Mouse (Mus musculus) telencephalon, adult 2 months (tissue): ENCODE data around the gene Nfic.

ENCODE experiments used
- DNase-seq: peaks from one replicate; pipeline ENCODE4 v3.0.0-alpha.2; 2011; ENCODE audit warnings: low read depth, low spot score

Gene Nfic

DNA sequence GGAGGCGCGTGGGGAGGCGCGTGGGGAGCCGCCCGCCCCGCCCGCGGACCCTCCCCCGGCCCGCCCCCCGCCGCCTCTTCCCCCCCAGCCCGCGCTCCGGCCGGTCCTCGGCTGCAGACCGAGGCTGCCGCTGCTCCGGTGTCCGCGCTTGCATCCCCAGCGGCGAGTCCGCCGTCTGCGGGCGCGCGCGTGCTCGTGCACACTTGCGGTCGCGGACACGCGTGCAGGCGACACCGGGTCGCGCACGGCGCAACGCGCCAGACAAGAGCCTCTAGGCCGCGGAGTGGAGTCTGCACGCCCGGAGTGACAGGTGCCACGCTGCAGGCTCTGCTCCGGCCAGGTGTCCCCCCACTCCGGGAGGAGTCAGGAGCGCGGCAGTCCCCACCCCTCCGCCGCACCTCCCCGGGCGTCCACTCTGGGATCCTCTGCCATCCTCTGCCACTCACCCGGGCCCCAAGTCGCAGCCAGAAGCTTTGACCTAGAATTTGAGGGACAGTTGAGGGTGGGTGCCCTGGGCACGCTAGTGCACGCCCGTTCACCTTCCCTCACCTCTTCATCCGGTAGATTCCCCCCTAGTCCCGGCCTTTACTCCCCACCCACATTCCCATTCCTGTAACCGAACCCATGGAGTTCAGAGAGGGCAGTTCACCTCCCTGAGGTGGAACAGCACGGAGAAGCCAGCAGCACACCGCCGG is 24.5 kb downstream of the Nfic start:
- no peak for DNase-seq

DNA sequence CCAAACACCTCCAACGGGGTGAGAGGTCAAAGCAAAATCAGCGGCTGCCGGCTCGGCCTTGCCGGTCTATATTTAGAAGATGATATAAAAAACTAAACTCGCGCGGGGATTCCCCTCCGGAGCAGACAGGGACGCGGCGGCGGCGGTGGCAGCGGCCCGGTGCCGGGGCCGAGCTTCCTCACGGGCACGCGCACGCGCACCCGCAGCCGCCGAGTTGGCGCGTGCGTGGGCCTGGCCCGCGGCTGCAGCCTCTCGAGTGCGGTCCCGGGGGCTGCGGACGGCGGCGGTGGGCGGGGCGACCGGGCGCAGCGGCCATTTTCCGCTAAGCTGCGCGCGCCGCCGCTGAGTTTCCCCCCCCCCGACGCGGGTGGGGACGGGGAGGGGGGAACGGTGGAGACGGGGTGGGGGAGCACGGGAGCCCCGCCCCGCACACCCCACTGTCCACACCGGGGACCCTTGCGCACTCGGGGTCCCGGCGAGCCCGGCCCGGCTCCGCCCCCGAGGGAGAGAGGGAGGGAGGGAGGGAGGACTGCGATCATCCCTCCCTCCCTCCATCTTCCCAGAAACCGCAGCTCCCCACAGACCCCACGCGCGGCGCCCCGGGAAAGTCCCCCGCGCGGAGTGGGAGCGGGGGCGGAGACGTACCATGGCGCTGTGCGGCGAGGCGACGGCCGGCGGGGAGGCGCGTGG is 25.1 kb downstream of the Nfic start:
- DNase-seq = no peak

DNA sequence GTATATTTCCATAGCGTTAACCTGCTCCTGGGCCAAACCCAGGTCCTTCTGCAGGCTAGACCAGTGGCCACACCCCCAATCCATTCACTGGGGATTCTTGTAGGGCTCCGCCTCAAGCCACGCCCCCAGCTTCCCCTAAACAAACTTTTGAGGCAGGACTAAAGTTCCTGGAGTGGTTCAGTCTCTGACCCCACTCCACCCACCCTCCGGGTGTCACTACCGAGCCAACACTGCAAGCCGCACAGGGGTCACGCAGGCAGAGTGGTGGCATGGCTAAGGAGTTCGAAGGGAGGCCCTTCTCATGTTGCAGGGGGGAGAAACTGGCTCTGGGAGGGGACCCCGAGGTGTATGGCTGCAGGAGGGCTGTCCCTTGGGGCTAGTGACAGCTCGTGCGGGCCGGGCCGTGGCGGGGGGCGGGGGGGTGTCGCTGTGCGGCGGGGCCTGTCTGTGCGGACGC is 25.8 kb downstream of the Nfic start:
- no peak for DNase-seq

DNA sequence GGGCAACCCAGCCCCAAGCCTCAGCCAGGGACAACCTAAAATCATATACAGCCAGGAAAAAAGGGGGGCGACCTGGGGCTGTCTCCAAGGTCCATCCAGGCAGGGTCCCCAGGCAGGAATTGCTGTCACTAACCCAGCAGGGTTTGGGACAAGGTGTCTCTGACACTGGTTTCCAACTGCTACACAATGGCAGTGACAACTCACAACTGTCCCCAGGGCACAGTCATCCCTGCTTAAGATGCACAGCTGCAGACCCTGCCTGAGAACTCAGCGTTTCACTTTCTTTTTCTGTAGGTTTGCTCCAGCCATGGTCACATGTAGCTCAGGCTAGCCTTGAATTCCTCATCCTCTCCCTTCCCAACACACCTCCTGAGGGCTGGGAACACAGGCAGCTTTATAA is 26.3 kb downstream of the Nfic start:
- DNase-seq = no peak

DNA sequence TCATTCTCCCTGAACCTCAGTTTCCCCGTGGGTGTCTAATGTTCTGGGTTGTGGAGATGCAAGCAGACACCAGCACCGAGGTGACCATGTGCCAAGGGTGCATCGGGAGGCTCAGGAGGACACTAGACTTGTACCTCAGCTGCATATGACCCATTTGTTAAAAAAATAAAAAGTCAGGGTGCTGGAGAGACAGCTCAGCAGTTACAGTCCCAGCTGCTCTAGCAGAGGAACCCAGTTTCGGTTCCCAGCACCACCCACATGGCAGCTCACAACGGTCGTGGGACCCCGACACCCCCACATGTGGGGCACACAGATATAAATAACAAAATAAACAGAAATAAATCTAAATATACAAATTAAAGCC is 26.9 kb downstream of the Nfic start:
- no peak for DNase-seq

GRCm38 (mm10) chr10:81427804-81428506 is 27.5 kb downstream of the Nfic start:
- DNase-seq = no peak

GRCm38 (mm10) chr10:81427327-81427726 is 28.1 kb downstream of the Nfic start:
- no peak for DNase-seq

GRCm38 (mm10) chr10:81426897-81427296 is 28.5 kb downstream of the Nfic start:
- no peak for DNase-seq

- DNase-seq = no peak
Measured at GRCm38 (mm10) chr10:81426081-81426671, 29.3 kb downstream of the Nfic start.

DNA sequence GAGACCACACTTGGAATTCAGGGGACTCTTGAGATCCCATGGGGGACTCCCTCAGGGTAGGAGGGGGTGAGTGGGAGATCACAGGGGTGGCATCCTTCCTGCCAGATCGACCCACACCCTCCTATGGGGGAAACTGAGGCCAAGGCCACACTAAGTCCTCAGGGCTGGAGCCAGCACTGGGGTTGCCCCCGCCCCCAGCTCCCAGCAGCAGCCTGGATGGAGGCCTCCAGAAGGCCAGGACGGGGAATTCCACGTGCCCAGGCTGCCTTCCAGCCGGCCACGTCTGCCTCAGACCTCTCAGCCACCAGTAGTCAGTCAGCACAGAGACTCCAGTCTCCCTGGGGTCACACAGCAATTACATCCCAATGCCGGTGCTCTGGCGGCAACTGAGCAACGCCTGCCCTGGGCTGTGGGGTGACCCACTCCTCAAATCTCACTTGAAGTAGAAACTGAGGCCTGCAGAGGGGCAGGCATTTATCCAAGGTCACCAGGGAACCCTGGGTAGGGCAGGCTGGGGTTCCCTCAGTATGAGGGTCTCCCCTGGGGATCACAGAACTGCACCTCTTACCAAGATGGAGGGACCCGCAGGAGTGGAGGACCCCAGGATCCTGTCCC is 30.1 kb downstream of the Nfic start:
- DNase-seq = no peak

DNA sequence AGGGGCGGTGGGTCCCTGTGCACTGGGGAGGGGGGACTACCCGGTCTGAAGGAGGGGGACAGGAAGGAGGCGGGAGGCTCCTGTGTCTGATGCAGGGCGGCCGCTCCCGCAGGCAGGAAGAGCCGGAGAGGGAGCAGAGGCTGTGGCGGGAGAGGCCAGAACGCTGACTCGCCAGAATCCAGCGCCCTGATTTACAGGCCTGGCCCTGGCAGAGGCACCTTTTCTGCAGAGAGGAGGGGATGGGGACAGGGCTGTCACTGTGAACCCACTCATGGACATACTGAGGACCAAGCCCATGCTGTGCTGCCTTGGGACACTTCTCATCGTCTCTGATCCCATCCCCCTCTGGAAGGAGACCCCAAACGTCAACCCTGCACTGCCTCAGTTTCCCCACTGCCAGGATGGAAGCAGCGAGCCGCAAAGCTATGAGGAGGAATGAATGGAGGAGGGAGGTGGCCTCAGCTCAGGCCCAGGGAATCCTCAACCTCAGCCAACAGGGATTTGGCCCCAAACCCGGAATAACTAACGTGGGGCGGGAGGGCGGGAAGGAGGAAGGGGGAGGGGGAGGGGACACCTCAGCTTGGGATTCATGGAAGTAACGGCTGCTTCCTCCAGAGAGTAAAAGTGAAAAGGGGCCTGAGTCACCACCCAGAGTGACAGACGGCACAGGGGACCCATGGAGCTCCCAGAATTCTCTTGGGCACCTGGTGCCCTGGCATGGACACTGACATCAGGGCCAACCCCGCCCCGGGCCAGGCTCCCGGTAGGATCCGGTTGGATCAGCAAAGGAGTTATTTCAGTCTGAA is 31.0 kb downstream of the Nfic start:
- DNase-seq = no peak

DNA sequence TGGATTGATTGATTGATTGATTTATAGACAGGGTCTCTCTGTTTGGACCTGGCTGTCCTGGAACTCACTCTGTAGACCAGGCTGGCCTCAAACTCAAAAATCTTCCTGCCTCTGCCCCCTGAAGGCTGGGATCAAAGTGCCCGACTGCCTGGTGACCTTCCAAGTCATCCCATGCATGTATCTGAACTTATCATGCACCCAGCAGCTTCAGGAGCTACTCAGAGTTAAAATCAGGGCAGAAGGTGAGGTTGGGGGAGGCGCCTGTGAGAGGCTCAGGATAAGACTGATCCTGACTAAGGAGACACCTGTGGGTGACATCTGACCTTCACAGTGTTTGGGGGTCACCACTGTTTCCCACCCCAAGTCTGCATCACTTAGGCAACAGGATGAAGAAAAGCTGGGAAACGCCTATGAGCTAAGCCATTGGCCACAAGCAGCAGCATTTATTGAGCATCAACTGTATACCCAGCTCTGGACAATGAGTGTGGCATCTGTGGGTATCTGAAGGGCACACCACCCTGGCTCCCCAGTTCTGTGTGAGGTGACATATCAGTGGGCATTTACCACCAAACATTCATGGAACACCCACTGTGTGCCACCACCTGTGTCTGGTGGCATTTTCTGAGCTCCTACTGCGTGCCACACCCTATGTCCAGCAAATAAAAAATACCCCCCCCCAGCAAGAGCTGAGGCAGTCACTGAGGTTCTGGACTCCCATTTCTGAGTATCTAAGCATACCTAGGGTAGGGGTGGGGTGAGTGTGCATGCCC is 31.8 kb downstream of the Nfic start:
- DNase-seq = no peak

DNA sequence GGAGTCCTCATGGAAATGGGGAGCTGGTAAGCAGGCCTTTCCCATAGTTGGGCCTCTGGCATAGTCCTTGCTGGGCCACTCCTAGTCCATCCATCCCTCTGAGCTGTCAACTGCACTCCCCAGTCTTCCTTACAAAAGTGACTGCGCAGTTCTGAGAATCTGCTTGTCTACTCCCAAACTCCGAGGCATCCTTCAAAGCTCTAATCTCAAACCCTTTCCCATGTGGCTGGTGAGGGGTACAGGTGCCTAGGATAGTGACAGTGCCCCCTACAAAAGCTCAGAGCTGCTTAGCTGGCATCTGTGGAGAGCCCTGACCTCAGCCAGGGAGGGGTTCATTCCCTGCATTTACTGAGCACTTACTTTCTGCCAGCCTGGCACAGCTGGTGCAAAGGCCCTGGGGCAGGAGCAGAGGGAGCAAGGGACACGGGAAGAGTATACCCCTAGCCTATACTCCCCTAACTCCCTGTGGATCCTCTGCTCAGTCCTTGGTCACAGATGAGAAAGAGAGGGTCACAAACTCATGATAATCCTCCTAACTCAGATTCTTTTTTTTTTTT is 32.7 kb downstream of the Nfic start:
- DNase-seq = no peak

DNA sequence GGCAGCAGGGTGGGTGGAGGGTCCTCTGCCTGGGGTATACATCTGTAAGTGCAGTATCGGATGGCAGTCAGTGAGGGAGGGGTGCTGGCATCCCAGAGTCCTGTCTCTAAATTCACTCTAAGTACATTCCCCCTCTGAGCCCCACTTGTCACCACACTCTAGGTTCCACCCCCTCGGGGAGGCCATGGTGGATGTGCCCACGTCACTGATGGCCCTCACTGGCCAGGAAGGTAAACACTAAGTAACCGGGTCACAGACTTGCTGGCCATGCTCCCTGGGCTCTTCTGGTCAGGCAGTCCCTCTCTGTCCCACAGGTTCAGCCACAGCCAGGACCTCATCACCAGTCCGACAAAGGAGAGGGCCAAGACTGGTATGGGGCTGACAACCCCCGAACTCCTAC is 33.2 kb downstream of the Nfic start:
- no peak for DNase-seq

GRCm38 (mm10) chr10:81421797-81422100 is 33.7 kb downstream of the Nfic start:
- no peak for DNase-seq

DNA sequence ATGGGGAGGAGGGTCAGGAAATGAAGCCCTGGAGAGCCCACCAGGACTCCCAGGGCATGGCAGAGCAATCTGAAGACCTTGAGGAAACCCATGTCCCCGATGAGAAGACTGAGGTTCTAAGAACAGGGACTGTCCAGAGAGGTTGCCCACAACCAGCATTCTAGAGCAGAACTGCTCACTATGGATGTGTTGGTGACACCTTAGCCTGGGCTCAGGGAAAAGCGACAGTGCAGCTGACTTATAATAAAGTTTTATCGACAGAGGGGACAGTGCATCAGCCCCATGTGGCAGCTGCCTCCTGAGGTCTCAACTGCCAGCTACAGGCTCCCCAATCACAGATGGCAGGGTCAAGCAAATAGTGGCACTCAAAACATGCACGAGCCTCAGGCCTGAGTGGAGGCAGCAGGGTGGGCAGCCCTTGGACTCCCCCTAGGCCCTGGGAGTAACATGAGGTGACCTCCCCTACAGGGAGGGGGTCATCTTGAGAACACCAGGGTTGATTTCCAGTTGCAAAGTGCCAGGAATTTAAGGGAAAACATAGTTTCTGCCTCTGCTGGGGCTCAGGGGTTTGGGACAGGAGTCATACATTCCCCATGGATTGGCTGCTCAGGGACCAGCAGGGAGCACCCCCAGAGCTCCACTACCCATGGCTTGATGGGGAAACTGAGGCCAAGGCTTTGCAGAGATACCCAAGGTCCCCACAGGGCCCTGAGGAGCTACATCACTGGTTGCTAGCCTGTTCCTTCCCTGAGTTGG is 34.2 kb downstream of the Nfic start:
- DNase-seq = no peak

- DNase-seq = no peak
Measured at GRCm38 (mm10) chr10:81420191-81420767, 35.2 kb downstream of the Nfic start.

- DNase-seq = no peak
Measured at GRCm38 (mm10) chr10:81419111-81419928, 36.1 kb downstream of the Nfic start.
